Mouse (Mus musculus): ENCODE measurements around the gene Gm21954.
A peak's percentile ranks its signal among the peaks of the same experiment; 100 is the strongest.

The Gm21954 gene

DNA sequence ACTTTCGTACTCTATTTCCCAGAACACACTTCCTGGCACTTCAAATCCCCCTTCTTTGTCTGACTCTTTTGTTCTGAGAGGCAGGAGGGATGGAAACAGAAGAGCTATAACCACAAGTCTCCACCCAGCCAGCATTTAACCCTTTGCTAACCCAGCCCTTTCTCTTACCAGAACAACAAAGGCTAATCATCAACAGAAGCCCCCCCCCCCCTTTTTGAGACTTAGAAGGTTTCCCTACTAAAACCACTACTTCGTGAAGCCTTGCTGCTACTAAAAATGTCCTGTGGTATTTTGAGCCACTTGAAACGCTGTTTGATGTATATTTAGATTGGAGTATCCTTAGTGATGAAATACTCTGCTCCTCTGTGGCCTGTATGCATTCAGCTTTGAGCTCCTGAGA, 52.7 kb downstream of the Gm21954 start:
- no peak for ATAC-seq (ENCODE audit: low TSS enrichment)

- ATAC-seq (ENCODE audit: low TSS enrichment), result no peak
These were observed 53.2 kb downstream of the Gm21954 start for GRCm38 (mm10) chr3:55418845-55419244.

DNA sequence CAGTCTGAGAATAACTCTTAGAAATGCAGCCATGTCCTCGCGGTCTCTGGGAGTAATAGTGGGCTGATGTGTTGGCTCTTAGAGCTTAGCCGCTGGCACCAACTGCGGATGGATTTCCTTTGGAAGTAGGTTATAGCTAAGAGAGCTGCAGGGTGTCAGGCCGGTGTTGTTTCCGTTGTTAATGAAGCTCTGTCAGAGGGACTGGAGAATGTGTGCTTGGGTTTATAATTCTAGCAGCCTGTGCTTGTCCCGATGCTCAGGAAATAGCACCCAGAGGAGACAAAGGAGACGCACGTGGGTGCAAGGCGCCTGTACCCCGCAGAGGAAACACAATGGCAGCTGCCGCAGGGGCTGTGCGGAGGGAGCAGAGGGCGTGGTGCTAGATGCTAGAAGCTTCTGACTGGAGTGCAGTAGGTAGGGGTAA, 56.5 kb downstream of the Gm21954 start:
- ATAC-seq (ENCODE audit: low TSS enrichment), result peak; percentile 79
